Mouse (Mus musculus) heart, adult 9 months (tissue): ENCODE results near the gene Was.
"Not testable (repeated sequence)": the region's sequence is repeated elsewhere in the genome, so short reads cannot be mapped to it uniquely, and the experiment has no call there.

Source experiments
- DNase-seq, 2 experiments: peaks; one replicate each; pipeline ENCODE4 v3.0.0; 2022; ENCODE audit warnings: low spot score in 2 of 2

Was gene

GRCm38 (mm10) chrX:8074430-8075014 is 15.8 kb downstream of the Was start, which contains the start of gene Suv39h1:
Gene Suv39h1, minus strand, starts transcription at chrX:8074760.
- DNase-seq: peak; percentile 95 to 96

DNA sequence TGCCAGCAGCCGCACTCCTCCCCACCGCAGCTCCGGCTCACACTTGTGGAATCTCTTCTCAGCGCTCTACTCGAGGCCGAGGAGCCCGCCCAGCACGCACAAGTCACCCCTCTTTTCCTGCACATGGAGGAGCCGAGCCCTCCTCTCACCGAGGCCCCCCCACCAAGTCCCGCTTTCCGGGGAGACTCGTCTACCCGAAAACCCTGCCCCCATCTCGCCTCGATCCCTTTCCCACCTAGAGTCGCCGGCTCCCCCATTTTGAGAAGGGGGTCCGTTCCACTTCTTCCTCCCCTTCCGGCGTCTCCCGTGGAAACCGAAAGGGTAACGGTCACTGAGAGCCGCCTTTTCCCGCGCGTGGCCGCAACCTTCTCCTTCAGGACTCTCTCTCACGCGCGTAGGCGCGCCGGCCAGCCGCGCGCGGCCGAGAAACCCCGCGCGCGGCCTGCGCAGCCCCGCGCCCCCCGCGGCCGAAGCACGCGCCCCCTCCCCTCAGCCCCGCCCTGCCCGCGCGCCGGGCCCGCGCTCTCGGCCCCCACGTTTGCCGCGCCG is 16.3 kb downstream of the Was start:
- no peak for DNase-seq

DNA sequence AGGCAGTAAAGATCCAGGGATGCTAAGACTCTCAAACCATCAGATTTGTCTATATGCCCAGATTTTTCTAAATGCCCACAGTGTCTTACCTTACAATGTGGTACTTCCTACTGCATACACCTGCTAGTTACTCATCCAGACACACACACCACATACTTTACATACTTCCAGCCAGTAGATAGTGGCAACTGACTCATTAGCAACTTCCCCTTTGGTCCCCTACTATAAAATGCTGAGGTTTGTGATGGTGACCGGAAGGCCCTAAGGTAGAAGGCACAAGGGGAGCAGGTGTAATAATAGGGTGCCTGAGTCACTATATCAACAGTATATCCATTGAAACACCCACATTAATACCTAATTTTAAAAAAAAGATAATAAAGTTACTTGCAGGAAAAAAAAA is 21.1 kb downstream of the Was start:
- no peak for DNase-seq

DNA sequence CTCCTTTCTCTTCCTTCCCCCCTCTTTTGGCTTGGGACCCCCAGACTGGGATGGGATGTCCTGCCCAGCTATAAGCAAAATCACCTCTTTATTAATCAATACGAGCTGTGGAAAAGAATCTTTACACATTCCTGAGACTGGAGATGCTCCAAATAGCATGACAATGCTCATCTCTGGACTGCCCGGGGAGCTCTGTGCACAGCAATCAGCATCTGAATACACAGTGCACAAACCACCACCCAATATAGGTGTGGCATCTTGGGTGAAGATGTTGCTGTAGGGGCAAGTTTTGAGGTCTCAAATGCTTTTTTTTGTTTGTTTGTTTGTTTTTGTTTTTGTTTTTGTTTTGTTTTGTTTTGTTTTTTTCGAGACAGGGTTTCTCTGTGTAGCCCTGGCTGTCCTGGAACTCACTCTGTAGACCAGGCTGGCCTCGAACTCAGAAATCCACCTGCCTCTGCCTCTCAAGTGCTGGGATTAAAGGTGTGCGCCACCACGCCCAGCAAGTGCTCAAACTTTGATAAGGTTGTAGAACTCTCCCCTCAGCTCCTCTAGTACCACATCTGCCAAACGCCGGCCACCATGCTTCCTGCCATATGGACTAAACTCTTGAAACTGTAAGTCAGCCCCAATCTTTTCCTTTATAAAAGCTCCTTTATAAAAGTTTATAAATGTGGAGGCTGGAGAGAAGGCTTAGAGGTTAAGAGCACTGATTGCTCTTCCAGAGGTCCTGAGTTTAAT is 39.1 kb downstream of the Was start:
- DNase-seq: not testable (repeated sequence)

GRCm38 (mm10) chrX:8033009-8033408 is 57.3 kb downstream of the Was start:
- no peak for DNase-seq
